Mouse (Mus musculus) A20 (cell line): ENCODE results near the gene Rwdd4a.

ENCODE experiments used
- DNase-seq: peaks from one replicate; pipeline ENCODE4 v3.0.0-alpha.2; 2011; ENCODE audit warnings: low read depth, low spot score

Rwdd4a gene

DNA sequence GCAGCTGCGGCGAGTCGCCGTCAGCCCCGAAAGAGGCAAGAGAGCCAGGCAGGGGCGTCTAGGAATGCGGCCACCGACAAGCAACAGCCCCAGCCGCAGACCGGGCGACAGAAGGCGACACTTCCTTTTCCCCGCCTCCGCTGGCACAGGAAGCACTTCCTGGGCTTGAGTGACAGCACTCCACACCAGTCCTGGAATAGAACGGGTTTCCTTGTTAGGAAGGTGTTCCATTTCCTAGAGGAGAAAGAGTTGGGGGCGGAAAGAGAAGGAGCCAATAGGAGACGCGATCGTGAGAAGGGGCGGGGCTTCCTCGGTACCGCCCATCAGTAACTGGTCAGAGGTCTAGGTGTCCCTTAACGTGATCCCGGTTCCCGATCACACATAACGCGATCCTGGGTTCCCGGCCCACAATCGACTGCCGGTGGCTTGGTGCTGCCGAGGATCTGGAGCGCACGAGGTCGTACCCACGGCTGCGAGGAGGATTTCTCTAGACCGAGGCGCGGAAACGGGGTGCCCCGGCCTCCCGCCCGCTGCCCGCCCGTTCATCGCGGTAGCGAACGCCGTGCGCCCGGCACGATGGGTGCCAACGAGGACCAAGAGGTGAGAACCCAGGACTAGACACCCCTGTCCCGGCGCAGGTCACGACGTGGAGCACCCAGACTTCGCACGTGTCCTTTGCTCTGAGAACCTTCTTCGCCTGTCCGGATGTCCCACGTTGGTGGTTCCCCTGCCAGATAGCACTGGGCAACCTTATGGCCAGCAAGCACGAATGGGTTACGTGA lies at the start of gene Rwdd4a, which contains the start of gene Trappc11:
Rwdd4a (plus strand) TSS at position 321 of the 782 bp plus-strand sequence.
Trappc11 (minus strand) TSS at position 127 of the 782 bp plus-strand sequence.
- peak; percentile 96 for DNase-seq

- no peak for DNase-seq
Observed at GRCm38 (mm10) chr8:47487231-47487630, 46.2 kb upstream of the Rwdd4a start.

- DNase-seq: no peak
Observed at GRCm38 (mm10) chr8:47493106-47493505, 40.4 kb upstream of the Rwdd4a start.

DNA sequence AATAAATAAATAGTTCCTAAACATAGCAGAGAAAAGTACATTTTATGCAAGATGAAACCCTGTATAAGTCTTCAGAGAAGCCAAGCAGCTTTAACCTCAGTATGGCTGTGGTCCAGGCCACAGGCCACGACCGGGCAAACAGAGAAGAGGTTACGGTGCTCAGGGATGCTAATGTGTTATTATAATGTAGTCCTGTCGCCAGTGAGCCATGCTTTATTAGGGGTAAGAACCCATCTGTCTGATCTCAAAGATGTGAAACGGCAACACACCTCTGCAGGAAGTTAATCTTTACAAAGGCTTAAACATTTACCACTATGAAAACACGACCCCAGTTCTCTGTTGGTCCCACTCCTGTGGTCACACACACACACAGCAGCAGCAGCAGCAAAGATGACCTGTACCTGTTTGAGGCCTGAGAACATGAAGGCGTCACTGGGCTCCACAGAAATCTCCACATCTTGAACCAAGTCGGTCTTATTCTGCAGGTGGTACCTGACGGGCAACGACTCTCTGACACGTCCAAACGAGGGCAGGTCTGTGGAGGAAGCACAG lies 38.8 kb upstream of the Rwdd4a start:
- no peak for DNase-seq

GRCm38 (mm10) chr8:47495428-47495827 lies 38.0 kb upstream of the Rwdd4a start:
- DNase-seq: no peak

- DNase-seq: no peak
Observed at GRCm38 (mm10) chr8:47501994-47502393, 31.5 kb upstream of the Rwdd4a start.

GRCm38 (mm10) chr8:47502546-47502945 lies 30.9 kb upstream of the Rwdd4a start:
- no peak for DNase-seq

DNA sequence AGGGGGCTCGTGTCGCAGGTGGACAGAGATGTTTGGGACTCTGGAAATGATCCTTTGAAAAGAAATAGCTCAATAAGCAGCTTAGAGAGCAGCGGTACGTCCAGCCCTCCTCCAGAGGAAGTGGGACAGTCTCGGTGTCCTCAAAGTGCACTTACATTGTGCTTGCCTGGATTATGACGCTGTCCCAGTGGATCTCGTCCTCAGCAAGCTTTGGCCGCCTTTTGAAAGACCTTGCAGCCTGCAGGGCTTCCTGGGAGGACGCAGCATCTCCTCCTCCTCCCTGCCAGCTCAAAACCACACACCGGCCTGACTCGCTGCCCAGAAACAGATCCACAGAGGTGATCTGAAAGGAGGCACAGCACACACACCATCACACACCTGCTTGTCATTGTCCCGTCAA lies 28.0 kb upstream of the Rwdd4a start:
- DNase-seq: no peak

DNA sequence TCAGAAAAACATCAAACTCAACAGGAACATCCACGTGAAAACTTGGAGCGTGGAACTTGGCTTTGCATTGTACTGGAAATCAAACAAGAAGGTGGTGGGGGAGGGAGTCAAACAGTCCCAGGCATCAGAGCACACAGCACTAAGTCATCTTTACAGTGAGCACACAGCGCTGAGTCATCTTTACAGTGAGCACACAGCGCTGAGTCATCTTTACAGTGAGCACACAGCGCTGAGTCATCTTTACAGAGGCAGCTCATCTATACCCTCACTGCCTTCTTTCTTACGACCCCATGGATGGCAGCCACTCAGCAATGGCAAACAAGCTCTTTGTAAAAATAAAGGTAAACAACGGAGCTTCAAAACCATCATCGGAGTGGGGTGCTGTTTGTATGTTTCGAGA lies 22.5 kb upstream of the Rwdd4a start:
- DNase-seq: no peak

GRCm38 (mm10) chr8:47513601-47514000 lies 19.9 kb upstream of the Rwdd4a start:
- no peak for DNase-seq

GRCm38 (mm10) chr8:47528094-47528493 lies 5.4 kb upstream of the Rwdd4a start:
- no peak for DNase-seq

- no peak for DNase-seq
Observed at GRCm38 (mm10) chr8:47538323-47538722, 4.9 kb downstream of the Rwdd4a start.

- DNase-seq: no peak
Observed at GRCm38 (mm10) chr8:47542746-47543145, 9.3 kb downstream of the Rwdd4a start.

- no peak for DNase-seq
Observed at GRCm38 (mm10) chr8:47544094-47544493, 10.6 kb downstream of the Rwdd4a start.

GRCm38 (mm10) chr8:47547102-47547501 lies 13.6 kb downstream of the Rwdd4a start:
- DNase-seq: no peak

GRCm38 (mm10) chr8:47553613-47554012 lies 20.1 kb downstream of the Rwdd4a start:
- peak; percentile 44 for DNase-seq

GRCm38 (mm10) chr8:47556446-47556845 lies 23.0 kb downstream of the Rwdd4a start:
- DNase-seq: no peak

- DNase-seq: no peak
Observed at GRCm38 (mm10) chr8:47558274-47558673, 24.8 kb downstream of the Rwdd4a start.

DNA sequence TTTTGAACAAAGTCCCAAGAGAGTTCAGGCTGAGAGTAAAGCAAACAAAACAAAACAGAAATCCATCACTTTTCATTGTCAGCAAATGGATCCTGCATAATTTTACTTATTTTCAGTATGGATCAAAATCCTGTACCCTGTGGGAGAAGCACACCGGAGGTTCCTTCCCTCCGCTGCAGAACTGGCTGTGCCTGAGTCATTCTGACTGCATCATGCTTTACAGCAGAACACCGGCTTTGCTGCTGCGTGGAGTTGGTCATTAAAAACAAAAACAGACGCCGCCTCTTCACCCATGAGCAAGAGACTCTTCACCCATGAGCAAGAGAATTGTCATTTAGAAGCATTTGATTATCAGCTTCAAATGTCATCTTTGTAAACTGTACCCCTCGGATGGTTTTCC lies 27.3 kb downstream of the Rwdd4a start:
- DNase-seq: no peak

DNA sequence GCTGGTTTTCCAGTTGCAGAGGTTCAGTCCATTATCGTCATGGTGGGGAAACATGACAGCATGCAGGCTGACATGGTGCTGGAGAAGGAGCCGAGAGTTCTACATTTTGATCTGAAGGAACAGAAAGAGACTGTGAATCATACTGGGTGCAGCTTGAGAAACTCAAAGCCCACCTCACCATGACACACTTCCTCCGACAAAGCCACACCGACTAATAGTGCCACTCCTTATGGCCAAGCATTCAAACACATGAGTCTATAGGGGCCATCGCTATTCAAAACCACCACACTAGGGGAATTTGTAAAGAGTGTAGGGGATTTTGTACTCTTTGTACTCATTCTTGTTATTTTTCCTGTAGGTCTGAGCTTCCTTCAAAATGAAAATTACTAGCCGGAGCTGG lies 33.1 kb downstream of the Rwdd4a start:
- no peak for DNase-seq

GRCm38 (mm10) chr8:47568098-47568497 lies 34.6 kb downstream of the Rwdd4a start:
- no peak for DNase-seq

- DNase-seq: no peak
Observed at GRCm38 (mm10) chr8:47570161-47570560, 36.7 kb downstream of the Rwdd4a start.

GRCm38 (mm10) chr8:47573482-47573881 lies 40.0 kb downstream of the Rwdd4a start:
- DNase-seq: no peak
